Mouse (Mus musculus) forebrain, embryonic 10.5 days (tissue): ENCODE results near the gene Cgref1. TPM values are rescaled to one million over a fixed set of nuclear protein-coding genes. Genes with fewer than 3 reads are reported as not detected.

Experiments used
- DNase-seq: peaks from one replicate; pipeline ENCODE4 v3.0.0-alpha.2; 2017; ENCODE audit warnings: low spot score; ENCODE audit errors: extremely low spot score
- H3K27ac ChIP-seq: fragments of 300-500 bp; sonication (generic); 2 replicates; pipeline ENCODE4 v1.5.1; 2016; ENCODE audit warnings: mild to moderate bottlenecking
- H3K27me3 ChIP-seq: fragments of 300-500 bp; sonication (generic); 2 replicates; pipeline ENCODE4 v1.6.1; 2016; ENCODE audit warnings: mild to moderate bottlenecking; ENCODE audit not compliant: poor library complexity, severe bottlenecking
- H3K36me3 ChIP-seq: fragments of 300-500 bp; sonication (generic); replicated peaks from 2 replicates; pipeline ENCODE4 v1.6.1; 2016; ENCODE audit warnings: mild to moderate bottlenecking, moderate library complexity
- H3K4me1 ChIP-seq: fragments of 300-500 bp; sonication (generic); 2 replicates; pipeline ENCODE4 v1.6.1; 2016
- H3K4me3 ChIP-seq: fragments of 300-500 bp; sonication (generic); 2 replicates; pipeline ENCODE4 v1.5.1; 2016; ENCODE audit warnings: mild to moderate bottlenecking, moderate library complexity
- H3K9me3 ChIP-seq: fragments of 300-500 bp; sonication (generic); 2 replicates; pipeline ENCODE4 v1.6.1; 2016; ENCODE audit warnings: mild to moderate bottlenecking, moderate library complexity
- WGBS: fragments of 180-500 bp; shearing (Covaris S2); methylation state at CpG from one replicate; pipeline ENCODE4 v1.1.7; 2016; 5-methylcytosine and 5-hydroxymethylcytosine counted together
- polyA plus RNA-seq: library from polyadenylated mRNA; unstranded; fragments of >200 nt; fragmentation: Nextera tagmentation; extraction: Ambion mirVana; gene quantifications from 2 replicates; pipeline ENCODE4 v1.2.1, GENCODE M21; 2016

Gene Cgref1
- polyA plus RNA-seq, 1 experiment from 2014 or later, result 5.0 TPM

GRCm38 (mm10) chr5:30887858-30888336 is 57.5 kb downstream of the Cgref1 start:
- Histone ChIP-seq H3K36me3 (peaks cover 26% of the 10 kb centered on the region), H3K4me3 (peak overlapping the region; percentile 86), H3K27ac (peak overlapping the region; percentile 99), H3K9me3 (no peaks in the 10 kb centered on the region), H3K4me1 (peaks cover 36% of the 10 kb centered on the region), H3K27me3 (no peaks in the 10 kb centered on the region)
- WGBS, result under 1% methylated on average over 28 of the region's 28 CpGs
- DNase-seq, result peak; percentile 97

- peaks cover 21% of the 10 kb centered on the region for H3K36me3 ChIP-seq
- 0% methylated on average over 19 of the region's 19 CpGs for WGBS
- H3K4me3 ChIP-seq, result peak overlapping the region; percentile 86
- peak overlapping the region; percentile 99 for H3K27ac ChIP-seq
- peaks cover 36% of the 10 kb centered on the region for H3K4me1 ChIP-seq
- no peaks in the 10 kb centered on the region for H3K27me3 ChIP-seq
- no peaks in the 10 kb centered on the region for H3K9me3 ChIP-seq
- DNase-seq, result peak; percentile 84
Measured at GRCm38 (mm10) chr5:30887331-30887761, 58.0 kb downstream of the Cgref1 start.

GRCm38 (mm10) chr5:30886731-30887130 is 58.7 kb downstream of the Cgref1 start:
- H3K27me3 ChIP-seq, result no peaks in the 10 kb centered on the region
- H3K4me1 ChIP-seq, result peaks cover 36% of the 10 kb centered on the region
- peak overlapping the region; percentile 86 for H3K4me3 ChIP-seq
- DNase-seq, result no peak
- H3K27ac ChIP-seq, result peak overlapping the region; percentile 99
- no peaks in the 10 kb centered on the region for H3K9me3 ChIP-seq
- 36% methylated on average over 5 of the region's 5 CpGs for WGBS
- H3K36me3 ChIP-seq, result peaks cover 14% of the 10 kb centered on the region

DNA sequence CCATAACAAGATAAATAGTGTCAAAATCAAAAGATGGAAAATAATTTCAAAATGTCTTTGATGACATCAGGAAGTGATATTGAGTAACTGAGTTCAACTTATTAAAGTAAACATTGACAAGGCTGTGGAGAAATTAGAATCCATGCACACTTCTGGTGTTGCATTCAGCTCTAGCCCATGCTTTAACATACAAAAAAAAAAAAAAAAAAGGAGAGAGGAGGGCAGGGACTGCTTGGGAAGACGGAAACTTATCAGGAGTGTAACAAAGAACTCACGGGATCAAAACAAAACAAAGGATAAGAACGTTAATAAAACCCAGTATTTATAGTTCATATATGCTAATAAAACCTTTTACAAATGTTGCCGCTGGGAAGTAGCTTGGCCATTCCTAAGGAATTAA is 59.2 kb downstream of the Cgref1 start:
- peaks cover 9% of the 10 kb centered on the region for H3K36me3 ChIP-seq
- peak overlapping the region; percentile 86 for H3K4me3 ChIP-seq
- whole genome bisulfite sequencing, result 61% methylated on average over 4 of the region's 4 CpGs
- no peaks in the 10 kb centered on the region for H3K9me3 ChIP-seq
- no peaks in the 10 kb centered on the region for H3K27me3 ChIP-seq
- H3K4me1 ChIP-seq, result peaks cover 36% of the 10 kb centered on the region
- DNase-seq, result no peak
- H3K27ac ChIP-seq, result 0 out of 2 replicates have a peak overlapping the region, but pooled peaks have one; percentile 99

Other genes starting within 250 kb of the Cgref1 start
- 61.5 and 64.0 TPM in 2 replicates for gene Dpysl5, start 234.0 kb downstream of the Cgref1 start, polyA plus RNA-seq
- 15.6 and 16.5 TPM in 2 replicates for gene Mapre3, start 130.9 kb downstream of the Cgref1 start, polyA plus RNA-seq
- 62.3 and 63.2 TPM in 2 replicates for gene Tmem214, start 77.6 kb downstream of the Cgref1 start, polyA plus RNA-seq
- gene Agbl5, start 56.9 kb downstream of the Cgref1 start, polyA plus RNA-seq, result 19.9 and 20.1 TPM in 2 replicates
- 392 and 397 TPM in 2 replicates for gene Ost4, start 37.8 kb downstream of the Cgref1 start, polyA plus RNA-seq
- 78.2 and 78.3 TPM in 2 replicates for gene Emilin1, start 32.2 kb downstream of the Cgref1 start, polyA plus RNA-seq
- gene Khk, start 24.2 kb downstream of the Cgref1 start, polyA plus RNA-seq, result 7.8 and 8.9 TPM in 2 replicates
- 141 and 142 TPM in 2 replicates for gene Preb, start 14.8 kb upstream of the Cgref1 start, polyA plus RNA-seq
- gene Tcf23, start 23.1 kb upstream of the Cgref1 start, polyA plus RNA-seq, result not detected in 2 replicates
- gene Atraid, start 102.7 kb upstream of the Cgref1 start, polyA plus RNA-seq, result 71.5 and 74.8 TPM in 2 replicates
- gene Slc5a6, start 103.3 kb upstream of the Cgref1 start, polyA plus RNA-seq, result 10.7 and 12.7 TPM in 2 replicates
- gene Cad, start 109.2 kb upstream of the Cgref1 start, polyA plus RNA-seq, result 76.4 and 79.3 TPM in 2 replicates
- not detected in 2 replicates for gene Dnajc5g, start 160.7 kb upstream of the Cgref1 start, polyA plus RNA-seq
- gene Slc30a3, start 162.6 kb upstream of the Cgref1 start, polyA plus RNA-seq, result 0.32 and 0.39 TPM in 2 replicates
- gene Trim54, start 171.1 kb upstream of the Cgref1 start, polyA plus RNA-seq, result 0.11 TPM in 1 of 2 replicates, not detected in the other
- gene Ucn, start 193.2 kb upstream of the Cgref1 start, polyA plus RNA-seq, result not detected in 2 replicates
- gene Mpv17, start 208.7 kb upstream of the Cgref1 start, polyA plus RNA-seq, result 60.4 and 63.8 TPM in 2 replicates
- 1.4 and 1.6 TPM in 2 replicates for gene Gm29609, start 234.3 kb upstream of the Cgref1 start, polyA plus RNA-seq
- gene Gtf3c2, start 234.6 kb upstream of the Cgref1 start, polyA plus RNA-seq, result 132 and 136 TPM in 2 replicates
- gene Snx17, start 247.6 kb upstream of the Cgref1 start, polyA plus RNA-seq, result 132 and 133 TPM in 2 replicates
- 85.4 and 91.7 TPM in 2 replicates for gene Eif2b4, start 247.8 kb upstream of the Cgref1 start, polyA plus RNA-seq